19 mouse cellular contexts compared by ENCODE assay signal in genomic region chr5:85536329-85536728, GRCm38 (mm10).
"Had no signal": no experiment of that assay in that cellular context is flagged by ENCODE, and none has a peak within 500 bp of the region (broad histone marks: within the 10 kb centered on the region; RNA-seq: fewer than 3 reads in every experiment).

No protein-coding gene starts in this region.

- H3K9me3 ChIP-seq: neural tube, embryonic 12.5 days; neural tube, embryonic 15.5 days had no signal

- H3K4me3 ChIP-seq: layer of hippocampus, adult 2 months; neural tube, embryonic 12.5 days; neural tube, embryonic 15.5 days had no signal

- ATAC-seq: liver, postnatal 0 days; lung, postnatal 0 days had no signal

- H3K4me2 ChIP-seq: lung, embryonic 14.5 days; neural tube, embryonic 12.5 days; neural tube, embryonic 15.5 days had no signal

- H3K27ac ChIP-seq: kidney, postnatal 0 days; layer of hippocampus, adult 2 months; liver, embryonic 14.5 days; macrophage; neural tube, embryonic 12.5 days; neural tube, embryonic 15.5 days; stomach, postnatal 0 days had no signal

- H3K4me1 ChIP-seq: neural tube, embryonic 12.5 days; neural tube, embryonic 15.5 days had no signal

- H3K27me3 ChIP-seq: neural tube, embryonic 12.5 days; neural tube, embryonic 15.5 days had no signal

- DNase-seq: kidney, adult 2 months; kidney, postnatal 25 days; layer of hippocampus, adult 9-11 months; liver, postnatal 0 days; lung, embryonic 14.5 days; midbrain, embryonic 14.5 days; right cerebral cortex, adult 18-20 months; right cerebral cortex, postnatal 14 days; right cerebral cortex, postnatal 4 days; thymus, adult 2 months; thymus, postnatal 25 days had no signal

- H3K9ac ChIP-seq: liver, embryonic 14.5 days; liver, postnatal 0 days; lung, embryonic 14.5 days; neural tube, embryonic 12.5 days; neural tube, embryonic 15.5 days had no signal

- H3K36me3 ChIP-seq: neural tube, embryonic 12.5 days; neural tube, embryonic 15.5 days had no signal
